Mouse (Mus musculus) B cell, adult 2 months (primary cell): Measurements from ENCODE around the gene Zdhhc1.

Source experiments
- DNase-seq, 2 experiments: peaks; one replicate each; pipeline ENCODE4 v3.0.0; 2022

Zdhhc1 gene

GRCm38 (mm10) chr8:105496439-105497180 is at the start of gene Zdhhc1:
TSS of gene Zdhhc1 (minus strand) at chr8:105496902.
- peak; percentile 90 to 91 for DNase-seq

- no peak for DNase-seq
Measured at GRCm38 (mm10) chr8:105545249-105545648, 48.5 kb upstream of the Zdhhc1 start.

GRCm38 (mm10) chr8:105544544-105545205 is 48.0 kb upstream of the Zdhhc1 start:
- DNase-seq = no peak

GRCm38 (mm10) chr8:105543703-105544102 is 47.0 kb upstream of the Zdhhc1 start:
- no peak for DNase-seq

- DNase-seq = no peak
Measured at GRCm38 (mm10) chr8:105542808-105543207, 46.1 kb upstream of the Zdhhc1 start.

- no peak for DNase-seq
Measured at GRCm38 (mm10) chr8:105542032-105542656, 45.4 kb upstream of the Zdhhc1 start.

GRCm38 (mm10) chr8:105538940-105539339 is 42.2 kb upstream of the Zdhhc1 start:
- DNase-seq = no peak

GRCm38 (mm10) chr8:105537011-105537677 is 40.4 kb upstream of the Zdhhc1 start:
- DNase-seq = no peak

GRCm38 (mm10) chr8:105536546-105536945 is 39.8 kb upstream of the Zdhhc1 start:
- no peak for DNase-seq

- peak; percentile 75 to 77 for DNase-seq
Measured at GRCm38 (mm10) chr8:105533892-105534329, 37.2 kb upstream of the Zdhhc1 start.

- no peak for DNase-seq
Measured at GRCm38 (mm10) chr8:105533439-105533838, 36.7 kb upstream of the Zdhhc1 start.

GRCm38 (mm10) chr8:105531774-105532173 is 35.1 kb upstream of the Zdhhc1 start:
- peak; percentile 68 to 70 for DNase-seq

- no peak for DNase-seq
Measured at GRCm38 (mm10) chr8:105529271-105529670, 32.6 kb upstream of the Zdhhc1 start.

GRCm38 (mm10) chr8:105528206-105528605 is 31.5 kb upstream of the Zdhhc1 start:
- no peak for DNase-seq

GRCm38 (mm10) chr8:105527110-105527509 is 30.4 kb upstream of the Zdhhc1 start:
- no peak for DNase-seq

GRCm38 (mm10) chr8:105522890-105523289 is 26.2 kb upstream of the Zdhhc1 start:
- DNase-seq = no peak

- DNase-seq = no peak
Measured at GRCm38 (mm10) chr8:105521995-105522769, 25.5 kb upstream of the Zdhhc1 start.

GRCm38 (mm10) chr8:105521061-105521460 is 24.4 kb upstream of the Zdhhc1 start:
- no peak for DNase-seq

GRCm38 (mm10) chr8:105520521-105520920 is 23.8 kb upstream of the Zdhhc1 start:
- DNase-seq = no peak

- no peak for DNase-seq
Measured at GRCm38 (mm10) chr8:105519591-105519990, 22.9 kb upstream of the Zdhhc1 start.

- peak; percentile 79 to 81 for DNase-seq
Measured at GRCm38 (mm10) chr8:105518436-105519313, 22.0 kb upstream of the Zdhhc1 start, which contains the start of gene Hsd11b2. TSS of gene Hsd11b2 (plus strand) at chr8:105518755.
